Mouse (Mus musculus): Measurements from ENCODE around the gene Dhrs4.

DNA sequence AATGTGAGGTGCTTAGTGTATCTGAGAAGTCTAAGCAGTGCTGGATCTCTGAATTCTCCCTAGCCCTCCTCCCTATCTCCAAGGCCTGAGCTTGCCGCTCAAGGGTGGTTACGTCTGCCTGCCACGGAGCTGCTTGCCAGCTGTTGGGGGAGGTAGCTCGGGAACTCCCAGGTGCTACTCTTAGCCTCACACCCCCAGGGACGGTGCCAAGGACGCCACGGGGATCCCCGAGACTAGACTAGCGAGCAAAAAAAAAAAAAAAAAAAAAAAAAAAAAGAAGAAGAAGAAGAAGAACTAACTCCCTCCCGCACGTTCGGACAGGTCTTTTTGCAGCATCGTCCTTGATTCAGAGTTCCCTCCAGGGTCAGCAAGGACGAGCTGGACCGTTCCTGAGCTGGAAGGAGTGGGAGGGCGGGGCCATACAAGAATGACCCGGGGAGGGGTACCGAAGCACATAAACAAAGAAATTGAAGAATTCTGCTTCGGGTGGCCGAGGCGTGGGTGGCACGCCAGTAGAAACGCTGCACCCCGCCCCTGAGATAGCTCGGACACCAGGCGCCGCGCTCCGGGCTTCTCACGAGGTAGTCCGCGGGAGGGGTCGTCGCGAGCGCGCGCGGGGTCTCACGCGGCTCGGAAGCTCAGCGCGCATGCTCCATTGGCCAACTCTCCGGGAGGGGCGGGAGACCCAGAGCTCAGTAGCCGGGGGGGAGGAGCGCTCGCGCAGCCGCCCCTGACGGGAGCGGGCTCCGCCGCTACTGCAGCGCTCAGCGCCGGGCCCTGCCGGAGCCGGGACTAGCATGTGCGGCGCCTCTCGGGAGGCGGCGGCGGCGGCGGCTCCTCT, 12.0 kb downstream of the Dhrs4 start, which contains the start of gene Carmil3:
- TF ChIP-seq CTCF (IDR thresholded peaks at IDR 0.05; ENCODE audit: low read depth) (no peak), EP300 (optimal IDR thresholded peaks at IDR 0.05) (no peak)

Measured in stomach, postnatal 0 days (tissue).